Mouse (Mus musculus): ENCODE results near the gene Tbc1d21. TPM values are rescaled to one million over a fixed set of nuclear protein-coding genes. Genes with fewer than 3 reads are reported as not detected.

The Tbc1d21 gene
- polyA plus RNA-seq, 2 experiments: not detected

DNA sequence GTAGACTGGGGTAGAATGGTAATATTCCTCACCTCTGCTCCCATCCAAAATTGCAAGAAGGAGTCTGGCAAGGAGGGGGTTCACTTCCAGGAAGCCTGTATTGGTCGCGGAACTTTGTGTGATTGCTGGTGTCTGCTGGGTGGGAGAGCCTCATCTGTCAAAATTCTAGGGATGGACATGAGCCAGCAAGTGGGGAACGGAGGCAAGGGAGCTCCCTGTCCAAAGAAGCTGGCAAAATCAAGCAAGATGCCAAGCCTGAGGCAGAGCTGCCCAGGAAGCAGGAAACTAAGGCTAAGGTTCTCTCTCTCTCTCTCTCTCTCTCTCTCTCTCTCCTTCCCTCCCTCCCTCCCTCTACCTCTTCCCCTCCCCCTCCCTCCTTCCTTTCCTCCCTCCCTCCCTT lies 52.9 kb downstream of the Tbc1d21 start:
- peak overlapping the region; percentile 61 for H3K27ac ChIP-seq (replicated peaks; ENCODE audit: low read depth, low read length)
- DNase-seq (ENCODE audit: low spot score): no peak
- 51% methylated on average over 3 of the region's 3 CpGs for WGBS

DNA sequence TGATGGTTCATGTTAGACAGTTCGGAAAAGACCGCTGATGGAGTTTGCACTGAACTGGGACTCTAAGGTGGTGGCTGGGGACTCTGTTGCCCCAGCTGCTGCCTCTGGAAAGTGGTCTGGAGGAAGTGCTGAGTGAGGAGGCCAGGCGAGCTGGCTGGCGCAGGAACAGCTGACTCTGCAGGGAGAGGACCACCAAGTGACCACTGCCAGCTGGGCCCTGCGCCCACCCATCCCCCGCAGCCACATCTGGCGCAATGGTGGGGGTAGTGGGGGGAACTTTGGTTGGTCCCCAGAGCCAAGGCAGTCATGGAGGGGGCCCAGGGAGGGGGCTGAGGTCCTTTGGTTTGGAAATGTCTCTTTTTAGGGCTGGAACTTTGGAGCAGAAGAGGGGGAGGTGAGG lies 53.5 kb downstream of the Tbc1d21 start:
- DNase-seq (ENCODE audit: low spot score): no peak

More for the DNA sequence above, 52.9 kb downstream of the Tbc1d21 start:
- no peak for TF ChIP-seq POLR2A (IDR thresholded peaks at IDR 0.05; ENCODE audit: borderline replicate concordance, extremely low read depth, insufficient read depth, insufficient read length)
- Histone ChIP-seq H3K4me2 (replicated peaks; ENCODE audit: low read depth, low read length, severe bottlenecking) (no peak overlapping the region), H3K9ac (ENCODE audit: low read depth, low read length, severe bottlenecking) (no peak overlapping the region), H3K36me3 (ENCODE audit: control insufficient read depth, insufficient read depth, low read length) (no peaks in the 10 kb centered on the region), H3K27me3 (ENCODE audit: control insufficient read depth, insufficient read depth, low read length) (no peaks in the 10 kb centered on the region), H3K4me3 (replicated peaks; ENCODE audit: low read length) (no peak overlapping the region), H3K4me1 (ENCODE audit: control insufficient read depth, insufficient read depth, low read length) (peaks cover 49% of the 10 kb centered on the region), H3K9me3 (ENCODE audit: control insufficient read depth, low read length) (no peaks in the 10 kb centered on the region)
- no peak for ATAC-seq (ENCODE audit: low FRiP score, low read depth)

DNA sequence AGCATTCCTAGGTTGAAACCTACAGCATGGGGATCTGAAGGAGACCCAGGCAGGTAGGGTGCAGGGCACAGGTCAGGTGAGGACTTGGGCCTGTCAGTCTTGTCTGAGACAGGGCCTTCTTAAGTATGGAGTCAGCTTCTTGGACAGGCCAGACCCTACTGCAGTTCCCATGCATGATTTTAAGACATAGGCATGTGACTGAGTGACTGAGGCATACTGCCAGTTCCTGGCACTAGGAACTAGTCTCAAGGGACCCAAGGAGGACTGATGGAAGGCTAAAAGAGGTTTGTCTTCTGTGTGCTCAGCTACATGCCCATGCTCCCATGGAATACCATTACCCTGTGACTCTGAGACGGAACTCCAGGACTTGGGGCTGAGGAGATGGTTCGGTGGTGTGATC lies 54.4 kb downstream of the Tbc1d21 start:
- DNase-seq (ENCODE audit: low spot score) (no peak), ATAC-seq (ENCODE audit: low FRiP score, low read depth) (no peak)
- no peak for TF ChIP-seq POLR2A (IDR thresholded peaks at IDR 0.05; ENCODE audit: borderline replicate concordance, extremely low read depth, insufficient read depth, insufficient read length)
- Histone ChIP-seq H3K36me3 (ENCODE audit: control insufficient read depth, insufficient read depth, low read length) (no peaks in the 10 kb centered on the region), H3K27me3 (ENCODE audit: control insufficient read depth, insufficient read depth, low read length) (no peaks in the 10 kb centered on the region), H3K4me1 (ENCODE audit: control insufficient read depth, insufficient read depth, low read length) (peaks cover 58% of the 10 kb centered on the region), H3K4me2 (replicated peaks; ENCODE audit: low read depth, low read length, severe bottlenecking) (no peak overlapping the region), H3K4me3 (replicated peaks; ENCODE audit: low read length) (no peak overlapping the region), H3K27ac (replicated peaks; ENCODE audit: low read depth, low read length) (peak overlapping the region; percentile 87), H3K9me3 (ENCODE audit: control insufficient read depth, low read length) (no peaks in the 10 kb centered on the region), H3K9ac (ENCODE audit: low read depth, low read length, severe bottlenecking) (no peak overlapping the region)
- 92% methylated on average over 2 of the region's 2 CpGs for WGBS

More for the DNA sequence above, 53.5 kb downstream of the Tbc1d21 start:
- Histone ChIP-seq H3K4me2 (replicated peaks; ENCODE audit: low read depth, low read length, severe bottlenecking) (no peak overlapping the region), H3K27me3 (ENCODE audit: control insufficient read depth, insufficient read depth, low read length) (no peaks in the 10 kb centered on the region), H3K9me3 (ENCODE audit: control insufficient read depth, low read length) (no peaks in the 10 kb centered on the region), H3K27ac (replicated peaks; ENCODE audit: low read depth, low read length) (no peak overlapping the region; the same call in 1 of the 2 replicates), H3K9ac (ENCODE audit: low read depth, low read length, severe bottlenecking) (no peak overlapping the region), H3K36me3 (ENCODE audit: control insufficient read depth, insufficient read depth, low read length) (no peaks in the 10 kb centered on the region), H3K4me3 (replicated peaks; ENCODE audit: low read length) (no peak overlapping the region), H3K4me1 (ENCODE audit: control insufficient read depth, insufficient read depth, low read length) (peaks cover 50% of the 10 kb centered on the region)
- ATAC-seq (ENCODE audit: low FRiP score, low read depth): no peak
- no peak for TF ChIP-seq POLR2A (IDR thresholded peaks at IDR 0.05; ENCODE audit: borderline replicate concordance, extremely low read depth, insufficient read depth, insufficient read length)
- WGBS: 48% methylated on average over 7 of the region's 7 CpGs

DNA sequence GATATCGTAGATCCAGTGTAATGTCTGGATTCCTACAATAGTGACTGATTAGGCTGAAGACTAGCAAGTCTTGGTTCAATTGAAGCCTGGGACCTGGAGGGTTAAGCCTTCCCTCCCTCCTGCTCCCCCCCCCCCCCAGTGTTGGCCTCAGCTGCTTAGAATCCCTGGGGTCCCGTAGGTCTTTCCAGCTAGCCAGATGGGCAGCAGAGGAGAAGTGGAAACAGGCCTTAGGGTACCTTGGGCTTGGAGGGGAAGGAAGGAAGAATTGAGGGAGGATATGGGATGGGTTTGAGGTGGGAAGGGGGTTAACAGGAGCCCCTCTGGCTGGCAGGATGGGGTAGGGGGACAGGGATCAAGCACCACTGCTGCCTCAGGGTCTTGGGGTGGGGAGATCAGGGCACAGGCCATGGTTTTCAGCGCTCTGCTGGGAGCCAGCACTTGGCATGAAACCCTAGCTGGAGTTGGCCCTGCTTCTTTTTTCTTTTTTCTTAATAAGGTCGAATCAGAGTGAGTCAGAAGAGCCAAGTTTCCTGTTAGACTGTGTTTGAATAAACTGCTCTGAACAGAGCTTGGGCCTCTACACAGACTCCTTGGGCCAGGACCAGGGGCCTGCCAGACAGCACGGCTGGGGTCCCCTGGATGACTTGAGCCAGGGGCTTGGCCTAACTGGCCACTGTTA lies 55.4 kb downstream of the Tbc1d21 start:
- H3K9ac ChIP-seq (ENCODE audit: low read depth, low read length, severe bottlenecking): no peak overlapping the region
- peak; percentile 38 for ATAC-seq (ENCODE audit: low FRiP score, low read depth)

DNA sequence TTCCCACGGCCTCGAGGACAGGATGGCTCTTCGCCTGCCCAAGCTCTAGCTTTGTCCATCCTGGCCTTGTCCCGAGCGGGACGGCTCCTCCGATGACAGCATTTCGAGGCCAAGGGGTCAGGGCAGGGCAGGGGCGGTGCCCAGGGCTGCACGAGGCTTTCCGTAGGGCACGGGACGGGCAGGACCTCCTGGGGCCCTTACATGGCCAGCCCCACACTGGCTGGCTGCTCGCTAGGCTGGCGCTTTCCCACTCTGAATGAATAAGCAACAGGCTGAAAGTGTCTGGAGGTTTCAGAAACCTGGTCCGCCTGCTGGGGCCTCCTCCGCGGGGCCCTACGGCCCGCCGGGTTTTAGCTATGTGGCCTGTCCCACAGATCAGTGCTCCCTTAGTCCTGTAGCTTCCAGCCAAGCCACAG lies 57.3 kb downstream of the Tbc1d21 start, which contains the start of gene Loxl1:
Loxl1 (minus strand) TSS at position 243 of the 416 bp plus-strand sequence.
- ATAC-seq (ENCODE audit: low FRiP score, low read depth) (peak; percentile 72), DNase-seq (ENCODE audit: low spot score) (peak; percentile 85)
- under 1% methylated on average over 21 of the region's 21 CpGs for WGBS
- Histone ChIP-seq H3K4me1 (ENCODE audit: control insufficient read depth, insufficient read depth, low read length) (peaks cover 82% of the 10 kb centered on the region), H3K9ac (ENCODE audit: low read depth, low read length, severe bottlenecking) (peak within 1 kb of the TSS; percentile 76), H3K9me3 (ENCODE audit: control insufficient read depth, low read length) (no peaks in the 10 kb centered on the region), H3K27me3 (ENCODE audit: control insufficient read depth, insufficient read depth, low read length) (no peaks in the 10 kb centered on the region), H3K36me3 (ENCODE audit: control insufficient read depth, insufficient read depth, low read length) (no peaks in the 10 kb centered on the region), H3K4me2 (replicated peaks; ENCODE audit: low read depth, low read length, severe bottlenecking) (peak within 1 kb of the TSS; percentile 94), H3K27ac (replicated peaks; ENCODE audit: low read depth, low read length) (peak within 1 kb of the TSS; percentile 91), H3K4me3 (replicated peaks; ENCODE audit: low read length) (peak within 1 kb of the TSS; percentile 60)
- TF ChIP-seq POLR2A (IDR thresholded peaks at IDR 0.05; ENCODE audit: borderline replicate concordance, extremely low read depth, insufficient read depth, insufficient read length): peak; percentile 85; the same call in 1 of the 2 replicates

More for the DNA sequence above, 55.4 kb downstream of the Tbc1d21 start:
- no peak for TF ChIP-seq POLR2A (IDR thresholded peaks at IDR 0.05; ENCODE audit: borderline replicate concordance, extremely low read depth, insufficient read depth, insufficient read length)
- peak overlapping the region; percentile 87 for H3K27ac ChIP-seq (replicated peaks; ENCODE audit: low read depth, low read length)
- H3K4me1 ChIP-seq (ENCODE audit: control insufficient read depth, insufficient read depth, low read length): peaks cover 65% of the 10 kb centered on the region
- peak overlapping the region; percentile 33; the same call in 1 of the 2 replicates for H3K4me2 ChIP-seq (replicated peaks; ENCODE audit: low read depth, low read length, severe bottlenecking)
- H3K27me3 ChIP-seq (ENCODE audit: control insufficient read depth, insufficient read depth, low read length): no peaks in the 10 kb centered on the region
- DNase-seq (ENCODE audit: low spot score): peak; percentile 84
- H3K4me3 ChIP-seq (replicated peaks; ENCODE audit: low read length): no peak overlapping the region
- no peaks in the 10 kb centered on the region for H3K9me3 ChIP-seq (ENCODE audit: control insufficient read depth, low read length)
- 21% methylated on average over 5 of the region's 5 CpGs for WGBS
- H3K36me3 ChIP-seq (ENCODE audit: control insufficient read depth, insufficient read depth, low read length): no peaks in the 10 kb centered on the region
